Mouse (Mus musculus): ENCODE data around the gene Ucma.

The Ucma gene

GRCm38 (mm10) chr2:4998905-4999304, 23.0 kb downstream of the Ucma start:
- intact Hi-C loops (cut with DNase I) = no loop called here

DNA sequence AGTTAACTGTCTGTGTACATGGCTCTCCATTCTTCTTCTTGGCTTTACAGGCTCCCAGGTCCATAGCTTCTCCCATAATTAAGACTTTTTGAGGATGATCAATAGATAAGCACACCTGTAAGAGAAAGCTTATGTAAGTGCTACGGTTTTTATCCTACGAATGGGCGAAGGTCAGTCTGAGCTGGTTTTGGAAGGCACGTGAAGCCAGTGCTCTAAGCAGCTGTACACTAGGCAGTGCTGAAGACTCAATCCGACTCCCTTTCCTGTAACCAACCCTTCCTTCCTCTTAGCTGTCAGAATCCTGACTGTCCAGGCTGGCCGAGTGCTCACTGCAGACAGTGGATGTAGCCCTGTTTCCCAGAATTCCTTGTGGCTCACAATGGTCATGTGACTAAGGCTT, 25.3 kb downstream of the Ucma start:
- intact Hi-C loops (cut with DNase I) = no loop called here

DNA sequence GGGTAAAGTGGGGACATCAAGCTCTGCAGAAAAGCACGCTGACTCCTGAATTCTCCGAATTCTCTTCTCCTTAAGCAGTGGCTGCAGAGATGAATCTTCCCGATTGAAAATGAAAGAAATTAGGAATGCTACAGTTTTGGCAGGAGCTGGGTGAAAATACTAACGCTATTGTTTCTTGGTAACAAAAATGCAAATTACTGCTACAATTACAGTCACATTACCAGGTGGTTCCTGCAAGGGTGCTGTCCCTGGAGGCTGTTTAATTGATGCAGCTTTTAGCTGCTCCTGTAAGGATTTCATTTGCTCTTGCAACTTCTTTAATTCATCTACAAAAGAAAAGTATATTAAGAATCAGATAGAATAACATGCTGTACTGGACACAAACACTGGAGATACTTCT, 31.2 kb downstream of the Ucma start:
- intact Hi-C loops (cut with DNase I) = no loop called here

DNA sequence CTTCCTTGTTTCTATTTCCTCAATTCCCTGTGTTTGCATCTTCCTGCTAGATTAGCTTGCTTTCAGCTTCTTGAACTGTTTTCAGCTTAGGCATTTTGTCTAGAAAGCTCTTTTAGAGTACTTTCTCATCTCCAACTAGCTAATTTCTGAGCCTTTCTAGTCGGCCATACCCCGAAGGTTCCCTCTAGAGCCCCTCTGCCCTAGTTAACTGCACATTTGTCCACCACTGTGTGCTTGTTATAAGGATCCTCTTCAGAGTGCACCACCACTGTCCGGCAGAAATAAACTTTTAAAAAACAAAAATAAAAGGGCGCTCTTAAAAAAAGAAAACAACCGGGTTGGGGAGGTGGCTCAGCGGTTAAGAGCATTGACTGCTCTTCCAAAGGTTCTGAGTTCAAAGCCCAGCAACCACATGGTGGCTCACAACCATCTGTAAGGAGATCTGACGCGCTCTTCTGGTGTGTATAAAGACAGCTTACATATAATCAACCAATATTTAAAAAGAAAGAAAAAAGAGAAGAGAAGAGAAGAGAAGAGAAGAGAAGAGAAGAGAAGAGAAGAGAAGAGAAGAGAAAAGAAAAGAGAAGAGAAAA, 36.1 kb downstream of the Ucma start:
- intact Hi-C loops (cut with DNase I) = no loop called here

- intact Hi-C loops (cut with DNase I) = no loop called here
Measured at GRCm38 (mm10) chr2:5012491-5013324, 36.8 kb downstream of the Ucma start, which contains the start of gene Mcm10. Gene Mcm10 (minus strand): TSS chr2:5012791.

DNA sequence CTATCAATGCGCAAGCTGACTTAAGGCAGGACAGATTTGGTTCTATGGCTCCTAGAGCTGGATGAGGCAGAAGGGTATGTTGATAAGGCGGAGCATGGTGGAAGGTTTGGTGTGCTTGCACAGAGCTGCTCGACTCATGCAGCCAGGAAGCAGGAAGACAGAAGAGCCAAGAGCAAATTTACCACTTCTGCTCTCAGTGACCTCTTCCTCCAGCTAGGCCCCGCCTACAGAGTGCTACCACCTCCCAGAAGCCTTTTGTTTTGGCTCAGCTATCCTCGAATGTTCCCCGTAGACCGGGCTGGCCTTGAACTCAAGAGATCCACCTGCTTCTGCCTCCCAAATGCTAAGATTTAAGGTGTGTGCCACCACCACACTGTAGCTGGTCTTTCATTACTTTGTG, 38.7 kb downstream of the Ucma start:
- intact Hi-C loops (cut with DNase I) = no loop called here

- intact Hi-C loops (cut with DNase I) = no loop called here
Measured at GRCm38 (mm10) chr2:5015527-5015926, 39.6 kb downstream of the Ucma start.

DNA sequence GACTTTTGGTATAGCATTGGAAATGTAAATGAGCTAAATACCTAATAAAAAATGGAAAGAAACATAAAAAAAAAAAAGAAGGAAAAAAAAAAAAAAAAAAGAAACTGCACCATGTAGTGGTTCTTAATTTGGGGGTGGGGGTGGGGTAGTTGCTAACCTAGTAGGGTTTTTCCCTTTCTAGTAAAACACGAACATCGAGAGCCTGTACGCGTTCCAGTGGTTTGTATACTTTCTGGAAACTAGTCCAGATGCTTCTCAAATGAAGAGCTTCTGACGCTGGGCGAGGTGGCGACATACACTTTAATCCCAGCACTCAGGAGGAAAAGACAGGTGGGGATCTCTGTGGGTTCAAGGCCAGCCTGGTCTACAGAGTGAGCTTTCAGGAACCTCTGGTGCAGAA, 41.0 kb downstream of the Ucma start:
- intact Hi-C loops (cut with DNase I) = no loop called here

GRCm38 (mm10) chr2:5019708-5020107, 43.8 kb downstream of the Ucma start:
- intact Hi-C loops (cut with DNase I) = no loop called here

- intact Hi-C loops (cut with DNase I) = no loop called here
Measured at GRCm38 (mm10) chr2:5023275-5023674, 47.4 kb downstream of the Ucma start.

GRCm38 (mm10) chr2:5023699-5024399, 47.9 kb downstream of the Ucma start:
- intact Hi-C loops (cut with DNase I) = no loop called here

DNA sequence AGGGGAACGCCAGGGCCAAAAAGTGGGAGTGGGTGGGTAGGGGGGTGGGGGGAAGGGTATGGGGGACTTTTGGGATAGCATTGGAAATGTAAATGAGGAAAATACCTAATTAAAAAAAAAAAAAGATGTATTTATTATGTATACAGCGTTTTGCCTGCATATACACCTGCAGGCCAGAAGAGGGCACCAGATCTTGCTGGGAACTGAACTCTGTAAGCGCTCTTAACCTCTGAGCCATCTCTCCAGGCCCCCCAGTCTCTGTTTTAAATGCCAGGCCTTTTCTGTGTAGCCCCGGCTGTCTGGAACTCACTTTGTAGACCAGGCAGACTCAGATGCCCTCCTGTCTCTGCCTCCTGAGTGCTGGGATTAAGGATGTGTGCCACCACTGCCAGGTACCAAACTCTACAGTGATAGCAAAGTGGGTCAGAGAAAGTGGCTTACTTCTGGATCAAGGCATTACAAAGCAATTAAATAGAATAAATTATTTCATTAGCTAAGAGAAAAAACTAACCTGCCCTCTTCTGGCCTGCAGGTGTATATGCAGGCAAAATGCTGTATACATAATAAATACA, 49.3 kb downstream of the Ucma start:
- intact Hi-C loops (cut with DNase I) = no loop called here

- intact Hi-C loops (cut with DNase I) = no loop called here
Measured at GRCm38 (mm10) chr2:5027057-5027456, 51.1 kb downstream of the Ucma start.

- intact Hi-C loops (cut with DNase I) = no loop called here
Measured at GRCm38 (mm10) chr2:5028047-5028446, 52.1 kb downstream of the Ucma start.

DNA sequence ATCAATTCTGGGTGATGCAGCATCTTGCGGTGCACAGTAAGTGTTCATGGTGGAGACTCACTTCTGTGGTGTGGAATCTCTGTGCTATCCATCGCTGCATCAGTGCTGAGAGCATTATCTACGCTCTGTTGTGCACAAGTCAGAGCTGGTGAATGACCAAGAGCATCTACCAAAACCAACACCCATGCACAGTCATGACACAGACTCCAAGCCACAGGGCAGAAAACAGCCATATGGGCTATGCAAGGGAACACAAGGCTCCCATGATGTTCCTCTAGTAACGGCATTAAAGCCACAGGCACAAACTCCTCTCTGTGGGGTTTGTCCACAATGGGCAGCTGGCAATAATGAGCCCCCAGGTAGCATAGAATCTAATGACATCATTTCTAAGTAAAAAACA, 53.9 kb downstream of the Ucma start:
- intact Hi-C loops (cut with DNase I) = no loop called here

GRCm38 (mm10) chr2:5031215-5031614, 55.3 kb downstream of the Ucma start:
- intact Hi-C loops (cut with DNase I) = no loop called here

GRCm38 (mm10) chr2:5032665-5033064, 56.7 kb downstream of the Ucma start:
- intact Hi-C loops (cut with DNase I) = no loop called here

GRCm38 (mm10) chr2:5033546-5034420, 57.9 kb downstream of the Ucma start:
- intact Hi-C loops (cut with DNase I) = no loop called here

GRCm38 (mm10) chr2:5034801-5035200, 58.9 kb downstream of the Ucma start:
- intact Hi-C loops (cut with DNase I) = no loop called here

DNA sequence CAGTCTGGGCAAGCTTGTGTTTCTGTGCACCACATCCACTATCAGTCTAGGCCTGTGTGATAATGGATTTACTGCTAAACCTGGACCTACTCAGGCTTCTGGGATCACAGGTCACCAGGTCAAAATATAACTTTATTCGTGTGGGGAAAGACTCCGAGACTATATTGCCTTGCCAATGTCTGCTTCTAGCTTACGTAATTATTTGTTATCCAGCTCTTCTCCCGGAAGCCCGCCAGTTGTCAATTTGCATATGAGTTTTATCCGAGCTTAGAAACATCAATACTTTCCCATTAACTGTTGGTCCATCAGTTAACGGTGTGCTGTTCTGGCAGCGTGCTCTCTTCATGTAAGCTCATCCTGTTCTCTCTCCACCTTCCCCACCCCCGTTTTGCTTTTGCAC, 59.3 kb downstream of the Ucma start:
- intact Hi-C loops (cut with DNase I) = no loop called here
